Mouse (Mus musculus) hindbrain, embryonic 11.5 days (tissue): ENCODE results near the gene Macrod2. TPM values are rescaled to one million over a fixed set of nuclear protein-coding genes. Genes with fewer than 3 reads are reported as not detected.

Experiments used
- ATAC-seq: fragments of 200-750 bp; cut with Nextera tagmentation; 2 replicates; pipeline ENCODE4 v1.8.0; 2017; ENCODE audit warnings: mild to moderate bottlenecking, moderate TSS enrichment, moderate library complexity; ENCODE audit not compliant: low FRiP score
- DNase-seq: peaks from one replicate; pipeline ENCODE4 v3.0.0-alpha.2; 2015; ENCODE audit warnings: low spot score
- H3K27ac ChIP-seq: fragments of 300-500 bp; sonication (generic); 2 replicates; pipeline ENCODE4 v1.5.1; 2014; ENCODE audit warnings: mild to moderate bottlenecking, low read depth, low read length
- H3K27me3 ChIP-seq: fragments of 300-500 bp; sonication (generic); 2 replicates; pipeline ENCODE4 v1.6.1; 2014; ENCODE audit warnings: mild to moderate bottlenecking, low read length, moderate library complexity, mixed read lengths; ENCODE audit not compliant: control insufficient read depth, insufficient read depth
- H3K36me3 ChIP-seq: fragments of 300-500 bp; sonication (generic); 2 replicates; pipeline ENCODE4 v1.6.1; 2014; ENCODE audit warnings: mild to moderate bottlenecking, low read length, moderate library complexity, mixed read lengths; ENCODE audit not compliant: control insufficient read depth, insufficient read depth
- H3K4me1 ChIP-seq: fragments of 300-500 bp; sonication (generic); replicated peaks from 2 replicates; pipeline ENCODE4 v1.6.1; 2014; ENCODE audit warnings: low read length, mixed read lengths; ENCODE audit not compliant: control insufficient read depth, insufficient read depth
- H3K4me2 ChIP-seq: fragments of 300-500 bp; sonication (generic); replicated peaks from 2 replicates; pipeline ENCODE4 v1.6.1; 2014; ENCODE audit warnings: mild to moderate bottlenecking, low read depth, low read length
- H3K4me3 ChIP-seq: fragments of 300-500 bp; sonication (generic); 2 replicates; pipeline ENCODE4 v1.5.1; 2014; ENCODE audit warnings: low read depth, low read length
- H3K9ac ChIP-seq: fragments of 300-500 bp; sonication (generic); 2 replicates; pipeline ENCODE4 v1.6.1; 2014; ENCODE audit warnings: low read depth, low read length
- H3K9me3 ChIP-seq: fragments of 300-500 bp; sonication (generic); 2 replicates; pipeline ENCODE4 v1.6.1; 2016; ENCODE audit warnings: low read length; ENCODE audit not compliant: control insufficient read depth
- WGBS: fragments of 180-500 bp; shearing (Covaris S2); extraction: QIAGEN DNeasy Blood & Tissue Kit; methylation state at CpG from one replicate; pipeline ENCODE4 v1.1.7; 2014; 5-methylcytosine and 5-hydroxymethylcytosine counted together
- polyA plus RNA-seq: library from polyadenylated mRNA; unstranded; fragments of >200 nt; fragmentation: Nextera tagmentation; extraction: Ambion mirVana; gene quantifications from 2 replicates; pipeline ENCODE4 v1.2.1, GENCODE M21; 2014

The Macrod2 gene
- polyA plus RNA-seq, 1 experiment from 2014 or later, result 42.5 TPM

DNA sequence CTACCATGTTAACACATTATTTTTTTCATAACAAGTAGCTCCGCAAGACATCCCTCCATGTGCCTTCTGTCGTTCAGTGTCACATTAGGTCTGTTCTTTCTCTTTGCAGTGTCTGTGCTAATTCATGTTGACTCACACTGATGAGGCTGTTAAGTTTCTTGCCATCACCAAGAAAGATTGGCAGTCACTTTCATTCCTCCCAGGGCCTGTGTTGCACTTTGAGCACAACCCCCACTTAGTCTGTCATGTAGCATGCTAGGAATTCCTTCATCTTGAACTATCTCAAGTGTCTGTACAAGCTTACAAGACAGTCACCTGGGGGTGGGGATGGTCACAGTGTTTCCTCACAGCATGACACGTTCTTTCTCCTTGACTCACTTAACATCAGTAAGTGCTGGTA is 696.2 kb downstream of the Macrod2 start:
- no peak overlapping the region for H3K27ac ChIP-seq
- WGBS, result 83% methylated on average over 3 of the region's 3 CpGs
- no peaks in the 10 kb centered on the region for H3K4me1 ChIP-seq
- H3K27me3 ChIP-seq, result no peaks in the 10 kb centered on the region
- H3K4me2 ChIP-seq, result no peak overlapping the region
- no peak for DNase-seq
- no peaks in the 10 kb centered on the region for H3K9me3 ChIP-seq
- no peak for ATAC-seq
- no peak overlapping the region for H3K9ac ChIP-seq
- H3K36me3 ChIP-seq, result no peaks in the 10 kb centered on the region
- H3K4me3 ChIP-seq, result no peak overlapping the region

- Histone ChIP-seq H3K9ac (no peak overlapping the region), H3K27ac (no peak overlapping the region), H3K9me3 (no peaks in the 10 kb centered on the region), H3K4me3 (no peak overlapping the region), H3K4me2 (no peak overlapping the region), H3K36me3 (no peaks in the 10 kb centered on the region), H3K4me1 (no peaks in the 10 kb centered on the region), H3K27me3 (no peaks in the 10 kb centered on the region)
- no peak for ATAC-seq
- WGBS, result 78% methylated on average over 1 of the region's 1 CpGs
- DNase-seq, result no peak
Measured at GRCm38 (mm10) chr2:141117579-141117978, 722.5 kb downstream of the Macrod2 start.

- no peaks in the 10 kb centered on the region for H3K36me3 ChIP-seq
- WGBS, result 87% methylated on average over 1 of the region's 1 CpGs
- no peak overlapping the region for H3K4me3 ChIP-seq
Measured at GRCm38 (mm10) chr2:141123875-141124274, 728.8 kb downstream of the Macrod2 start.

DNA sequence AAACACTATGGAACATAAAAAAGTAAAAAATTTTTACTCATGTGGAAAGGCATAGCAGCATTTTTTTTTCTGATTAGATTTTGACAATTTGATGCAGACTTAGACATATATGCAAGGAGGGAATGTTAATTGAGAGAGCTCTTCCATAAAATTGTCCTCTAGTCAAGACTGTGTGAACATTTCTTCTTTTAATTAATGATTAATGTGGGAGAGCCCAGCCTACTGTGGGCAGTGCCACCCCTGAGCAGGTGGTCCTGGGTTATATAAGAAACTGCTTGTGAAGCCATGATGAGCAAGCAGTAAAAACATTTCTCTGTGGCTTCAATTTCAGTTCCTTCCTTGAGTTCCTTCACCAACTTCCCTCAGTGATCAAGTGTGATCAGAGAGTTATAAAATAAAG is 730.5 kb downstream of the Macrod2 start:
- H3K27ac ChIP-seq, result no peak overlapping the region
- no peak for DNase-seq
- no peak for ATAC-seq

More at GRCm38 (mm10) chr2:141123875-141124274, 728.8 kb downstream of the Macrod2 start:
- Histone ChIP-seq H3K9me3 (no peaks in the 10 kb centered on the region), H3K4me2 (no peak overlapping the region), H3K4me1 (no peaks in the 10 kb centered on the region), H3K9ac (no peak overlapping the region), H3K27ac (no peak overlapping the region), H3K27me3 (no peaks in the 10 kb centered on the region)
- ATAC-seq, result no peak
- no peak for DNase-seq

GRCm38 (mm10) chr2:141142266-141142665 is 747.2 kb downstream of the Macrod2 start:
- Histone ChIP-seq H3K9ac (no peak overlapping the region), H3K4me2 (no peak overlapping the region), H3K4me1 (no peaks in the 10 kb centered on the region), H3K4me3 (no peak overlapping the region), H3K36me3 (no peaks in the 10 kb centered on the region), H3K27ac (no peak overlapping the region), H3K27me3 (no peaks in the 10 kb centered on the region), H3K9me3 (no peaks in the 10 kb centered on the region)
- ATAC-seq (0 out of 2 replicates have a peak, but pooled peaks have one; percentile 38), DNase-seq (no peak)
- WGBS, result 66% methylated on average over 2 of the region's 2 CpGs

More for the DNA sequence above, 730.5 kb downstream of the Macrod2 start:
- no peaks in the 10 kb centered on the region for H3K4me1 ChIP-seq
- H3K4me3 ChIP-seq, result no peak overlapping the region
- no peaks in the 10 kb centered on the region for H3K27me3 ChIP-seq
- H3K4me2 ChIP-seq, result no peak overlapping the region
- no peak overlapping the region for H3K9ac ChIP-seq
- no peaks in the 10 kb centered on the region for H3K36me3 ChIP-seq
- no peaks in the 10 kb centered on the region for H3K9me3 ChIP-seq

- Histone ChIP-seq H3K36me3 (no peaks in the 10 kb centered on the region), H3K9ac (no peak overlapping the region), H3K9me3 (no peaks in the 10 kb centered on the region), H3K4me1 (no peaks in the 10 kb centered on the region), H3K4me3 (no peak overlapping the region), H3K4me2 (no peak overlapping the region), H3K27ac (no peak overlapping the region), H3K27me3 (no peaks in the 10 kb centered on the region)
- ATAC-seq (no peak), DNase-seq (no peak)
- WGBS, result 77% methylated on average over 7 of the region's 7 CpGs
Measured at GRCm38 (mm10) chr2:141152011-141152772, 757.1 kb downstream of the Macrod2 start.

DNA sequence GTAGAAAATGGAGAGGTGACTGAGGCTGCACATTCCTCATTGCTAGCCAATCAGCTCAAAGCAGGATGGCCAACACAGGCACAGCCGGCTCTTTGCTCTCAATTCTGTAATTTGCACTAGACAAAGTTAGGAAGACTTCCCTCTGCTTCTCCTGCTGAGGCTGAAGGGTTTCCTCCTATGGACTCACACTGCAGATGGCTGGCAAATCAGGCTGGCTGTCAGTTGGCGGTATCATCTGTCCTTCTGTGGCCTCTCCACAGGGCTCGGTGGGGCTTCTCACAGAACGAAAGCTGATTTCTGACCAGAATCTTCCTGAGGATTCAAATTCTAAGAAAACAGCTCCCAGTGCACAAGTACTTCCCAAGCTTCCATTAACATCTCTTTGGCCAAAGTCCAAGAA is 760.9 kb downstream of the Macrod2 start:
- WGBS, result 52% methylated on average over 4 of the region's 4 CpGs
- no peak for ATAC-seq
- H3K36me3 ChIP-seq, result no peaks in the 10 kb centered on the region

GRCm38 (mm10) chr2:141156979-141157593 is 762.0 kb downstream of the Macrod2 start:
- Histone ChIP-seq H3K36me3 (no peaks in the 10 kb centered on the region), H3K27ac (0 out of 2 replicates have a peak overlapping the region, but pooled peaks have one; percentile 6), H3K9me3 (no peaks in the 10 kb centered on the region), H3K4me2 (no peak overlapping the region), H3K27me3 (no peaks in the 10 kb centered on the region), H3K9ac (no peak overlapping the region), H3K4me3 (no peak overlapping the region), H3K4me1 (no peaks in the 10 kb centered on the region)
- no peak for ATAC-seq
- 75% methylated on average over 7 of the region's 7 CpGs for WGBS
- no peak for DNase-seq

More for the DNA sequence above, 760.9 kb downstream of the Macrod2 start:
- Histone ChIP-seq H3K4me3 (no peak overlapping the region), H3K4me2 (no peak overlapping the region), H3K9ac (no peak overlapping the region), H3K4me1 (no peaks in the 10 kb centered on the region), H3K9me3 (no peaks in the 10 kb centered on the region), H3K27ac (no peak overlapping the region), H3K27me3 (no peaks in the 10 kb centered on the region)
- no peak for DNase-seq

DNA sequence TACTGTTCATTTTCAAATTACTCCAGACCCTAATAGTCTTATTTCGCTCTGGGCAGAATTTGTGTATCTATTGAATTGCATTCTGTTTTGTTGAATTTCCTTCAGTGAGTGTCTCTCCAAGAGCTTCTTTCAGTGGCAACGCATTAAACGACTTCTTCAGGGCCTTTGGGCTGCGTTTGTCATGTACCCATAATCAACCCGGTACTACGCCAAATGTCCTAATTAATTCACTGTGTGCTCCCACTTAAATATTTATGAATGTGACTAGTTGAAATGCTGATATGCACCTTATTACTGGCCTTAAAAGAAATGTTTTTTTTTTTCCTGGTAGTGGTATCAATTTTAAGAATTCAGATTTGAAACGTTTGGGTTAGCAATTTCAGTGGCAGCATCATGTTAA is 763.1 kb downstream of the Macrod2 start:
- Histone ChIP-seq H3K27me3 (no peaks in the 10 kb centered on the region), H3K4me1 (no peaks in the 10 kb centered on the region), H3K36me3 (no peaks in the 10 kb centered on the region), H3K9ac (no peak overlapping the region), H3K4me3 (no peak overlapping the region), H3K4me2 (no peak overlapping the region), H3K27ac (no peak overlapping the region), H3K9me3 (no peaks in the 10 kb centered on the region)
- ATAC-seq (no peak), DNase-seq (no peak)
- WGBS, result 62% methylated on average over 7 of the region's 7 CpGs
